Mouse (Mus musculus) naive thymus-derived CD4-positive, alpha-beta T cell, adult 2 months (primary cell): Measurements from ENCODE around the gene Gm42742.

Experiments used
- DNase-seq: peaks from one replicate; pipeline ENCODE4 v3.0.0-alpha.2; 2011; ENCODE audit warnings: low read depth

Gene Gm42742

DNA sequence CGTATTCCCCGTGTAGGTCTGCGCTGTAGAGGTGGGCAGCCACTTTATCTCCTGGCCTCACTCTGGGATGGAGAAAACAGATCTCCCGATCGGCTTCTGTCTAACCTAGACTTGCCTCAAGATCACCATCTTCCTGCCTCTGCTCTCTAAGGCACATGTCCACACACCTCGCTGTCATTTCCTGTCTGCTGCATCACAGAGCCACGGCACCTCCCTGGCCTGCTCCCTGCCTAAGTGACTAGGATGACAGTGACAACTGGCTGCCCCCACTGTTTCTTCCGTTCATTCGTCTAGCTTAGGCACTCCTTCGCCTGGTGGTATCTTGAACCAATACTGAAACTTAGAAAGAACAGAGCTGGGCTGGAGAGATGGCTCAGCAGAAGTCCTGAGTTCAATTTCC, 21.3 kb downstream of the Gm42742 start:
- peak; percentile 66 for DNase-seq

DNA sequence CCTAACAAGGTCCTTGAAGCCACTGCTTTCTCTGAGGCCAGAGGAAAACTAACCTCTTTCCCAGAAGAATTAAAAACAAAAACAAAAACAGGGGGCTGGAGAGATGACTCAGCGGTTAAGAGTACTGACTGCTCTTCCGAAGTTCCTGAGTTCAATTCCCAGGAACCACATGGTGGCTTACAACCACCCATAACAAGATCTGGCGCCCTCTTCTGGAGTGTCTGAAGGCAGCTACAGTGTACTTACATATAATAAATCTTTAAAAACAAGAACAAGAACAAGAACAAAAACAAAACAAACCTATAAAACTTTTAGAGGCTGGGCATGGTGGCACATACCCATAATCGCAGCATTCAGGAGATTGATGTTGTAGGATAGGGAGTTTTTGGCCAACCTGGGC, 24.4 kb downstream of the Gm42742 start:
- DNase-seq, result no peak

DNA sequence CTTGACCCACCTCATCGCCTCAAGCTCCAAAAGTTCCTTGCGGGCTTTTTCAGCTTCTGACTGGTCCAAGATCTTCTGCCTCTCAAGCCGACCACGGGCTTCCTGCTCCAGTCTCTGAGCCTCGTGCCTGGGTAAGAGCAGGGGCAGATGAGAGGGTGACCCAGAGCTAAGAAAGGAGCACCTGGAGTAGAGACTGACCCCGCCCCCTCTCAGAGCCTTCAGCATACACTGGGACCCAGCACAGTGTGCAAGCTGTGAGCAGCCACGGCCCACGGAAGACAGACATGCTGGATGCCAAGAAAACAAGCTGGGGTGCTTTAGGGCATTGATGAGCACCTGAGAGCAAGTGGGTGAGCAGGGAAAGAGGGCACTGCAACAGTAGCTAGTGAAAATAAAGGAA, 32.1 kb downstream of the Gm42742 start:
- no peak for DNase-seq

DNA sequence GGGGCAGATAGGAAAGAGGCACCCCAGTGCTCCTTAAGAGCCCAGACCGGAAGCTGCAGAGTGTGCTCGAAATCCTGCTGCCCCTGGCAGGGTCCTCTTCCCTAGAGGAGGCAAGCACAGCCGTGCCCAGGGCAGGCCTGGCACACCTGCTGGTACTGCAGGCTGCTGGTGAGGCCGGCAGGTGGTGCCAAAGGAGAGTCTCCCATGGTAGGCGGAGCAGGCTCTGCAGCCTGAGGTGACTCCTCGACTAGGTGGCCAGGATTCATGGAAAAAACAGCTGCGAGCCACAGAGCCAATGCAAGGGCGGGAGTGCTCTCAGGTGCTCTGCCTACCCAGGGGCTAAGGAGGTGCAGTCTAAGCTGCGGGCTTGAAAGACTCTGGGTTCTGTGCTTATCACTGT, 34.6 kb downstream of the Gm42742 start:
- peak; percentile 53 for DNase-seq

DNA sequence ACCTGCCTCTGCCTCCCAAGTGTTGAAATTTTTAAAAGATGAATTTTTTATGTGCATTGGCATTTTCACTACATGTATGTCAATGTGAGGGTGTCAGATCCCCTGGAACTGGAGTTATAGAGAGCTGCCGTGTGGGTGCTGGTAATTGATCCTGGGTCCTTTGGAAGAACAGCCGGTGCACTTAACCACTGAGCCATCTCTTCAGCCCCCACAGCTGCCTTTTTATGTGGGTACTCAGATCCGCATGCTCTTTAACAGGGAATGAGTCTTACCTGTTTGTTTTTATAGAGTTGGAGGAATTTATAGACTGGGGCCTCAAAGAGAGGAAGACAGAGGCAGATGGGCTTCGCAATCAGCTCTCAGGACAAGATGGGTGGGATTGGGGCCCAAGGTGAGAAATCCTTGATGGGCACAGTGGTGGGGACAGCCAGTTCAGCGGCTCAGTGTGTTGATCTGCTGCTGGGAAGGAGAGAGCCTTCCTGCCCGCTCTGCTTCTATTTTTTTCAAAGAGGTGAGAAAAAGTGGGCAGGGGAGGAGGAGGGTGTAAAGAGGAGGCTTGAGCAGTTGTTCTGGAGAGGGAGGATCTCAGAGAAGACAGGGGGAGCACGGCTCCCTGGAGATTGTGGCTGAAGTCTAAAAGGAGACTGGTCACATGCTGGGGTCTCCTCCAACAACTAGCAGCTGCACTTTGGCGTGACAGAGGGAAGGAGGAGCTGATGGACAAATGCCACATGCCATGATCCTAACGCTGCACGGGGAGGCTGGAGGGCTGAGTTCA, 36.0 kb downstream of the Gm42742 start:
- no peak for DNase-seq

DNA sequence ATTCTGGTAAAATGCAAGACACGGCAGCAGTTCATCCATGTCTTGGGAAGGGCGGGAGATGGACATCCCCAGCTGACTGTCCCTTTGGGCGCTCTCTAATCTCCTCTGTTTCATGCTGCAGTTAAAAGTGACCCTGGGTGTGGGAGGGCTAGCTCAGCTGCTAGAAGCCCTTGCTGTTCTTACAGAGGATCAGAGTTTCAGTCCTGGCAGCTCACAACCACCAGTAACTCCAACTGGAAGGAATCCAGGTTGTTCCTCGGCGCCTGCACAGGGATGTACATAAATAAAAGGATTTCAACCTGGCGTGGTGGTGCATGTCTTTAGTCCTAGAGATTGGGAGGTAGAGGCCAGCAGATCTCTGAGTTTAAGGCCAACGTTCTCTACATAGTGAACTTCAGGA, 37.8 kb downstream of the Gm42742 start:
- DNase-seq, result no peak

DNA sequence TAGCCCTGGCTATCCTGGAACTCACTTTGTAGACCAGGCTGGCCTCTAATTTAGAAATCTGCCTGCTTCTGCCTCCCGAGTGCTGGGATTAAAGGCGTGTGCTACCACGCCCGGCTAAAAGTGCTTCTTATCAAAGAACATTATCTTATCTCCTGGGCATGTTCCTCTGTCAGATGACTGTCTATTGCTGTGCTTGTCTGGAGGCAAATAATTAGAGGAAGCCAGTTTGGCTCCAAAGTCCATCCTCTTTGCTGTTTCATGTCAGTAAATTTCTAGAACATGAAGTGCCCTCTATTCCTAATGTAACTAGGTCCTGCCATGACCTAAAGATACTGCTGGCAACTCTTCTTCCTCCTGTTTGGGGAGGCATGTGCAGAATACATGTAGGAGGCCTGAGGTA, 38.8 kb downstream of the Gm42742 start:
- no peak for DNase-seq

DNA sequence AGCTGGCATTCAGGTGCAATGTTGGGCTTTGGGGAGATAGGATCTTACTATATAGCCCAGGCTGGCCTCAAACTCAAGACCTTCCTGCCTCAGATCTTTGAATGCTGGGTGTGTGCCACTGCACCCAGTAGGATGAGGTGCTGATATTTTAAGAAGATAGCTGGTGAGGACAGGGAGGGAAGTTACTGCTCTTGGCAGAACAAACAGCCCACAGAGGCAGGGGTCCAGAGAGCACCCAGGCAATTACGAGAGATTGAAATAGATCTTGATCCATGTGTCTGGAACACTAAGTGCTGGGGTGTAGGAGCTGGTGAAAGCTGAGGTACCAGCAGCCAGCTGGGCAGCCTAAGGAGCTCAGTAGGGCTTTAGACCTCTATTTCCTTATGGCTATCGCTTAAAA, 39.3 kb downstream of the Gm42742 start:
- no peak for DNase-seq

DNA sequence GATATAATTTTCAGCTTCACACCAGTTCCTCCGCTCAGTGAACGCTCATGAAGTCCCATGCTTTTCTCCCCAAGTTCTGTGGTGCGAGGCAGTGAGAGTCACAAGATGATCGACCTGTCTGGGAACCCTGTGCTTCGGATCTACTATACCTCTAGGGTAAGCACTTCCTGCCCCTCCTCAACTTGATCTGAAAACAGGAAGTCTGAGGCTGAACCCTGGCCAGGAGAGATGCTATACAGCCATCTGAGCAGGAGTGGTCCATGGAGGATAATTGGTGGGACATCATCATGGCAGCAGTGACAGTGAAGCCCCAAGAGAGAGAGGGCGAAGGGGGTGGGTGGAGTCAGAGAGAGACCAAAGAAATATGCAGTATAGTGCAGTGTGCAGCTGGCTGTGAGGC, 42.1 kb downstream of the Gm42742 start:
- peak; percentile 57 for DNase-seq

DNA sequence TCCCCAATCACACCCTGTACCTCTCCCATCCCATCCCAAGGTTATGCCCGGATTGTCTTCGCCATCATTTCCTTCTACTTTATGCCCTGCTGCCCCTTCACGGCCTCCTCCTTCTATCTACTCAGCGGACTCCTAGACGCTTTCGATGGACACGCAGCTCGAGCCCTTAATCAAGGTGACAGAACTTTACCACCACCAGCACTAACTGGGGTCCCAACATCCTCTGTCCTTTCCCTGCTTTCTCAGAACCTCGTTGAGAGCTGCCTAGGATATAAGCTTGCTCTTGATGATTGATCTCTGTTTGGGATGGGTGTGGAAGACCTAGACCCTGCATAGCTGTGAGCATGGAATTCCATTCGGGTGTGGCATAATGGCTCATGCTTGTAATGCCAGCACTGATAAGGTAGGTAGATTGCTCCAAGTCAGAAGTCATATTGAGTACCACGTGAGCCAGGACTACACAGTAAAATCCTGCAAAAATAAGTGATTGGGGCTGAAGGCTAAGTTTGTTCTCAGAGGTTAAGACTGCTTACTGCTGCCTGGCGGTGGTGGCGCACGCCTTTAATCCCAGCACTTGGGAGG, 43.9 kb downstream of the Gm42742 start:
- peak; percentile 27 for DNase-seq

DNA sequence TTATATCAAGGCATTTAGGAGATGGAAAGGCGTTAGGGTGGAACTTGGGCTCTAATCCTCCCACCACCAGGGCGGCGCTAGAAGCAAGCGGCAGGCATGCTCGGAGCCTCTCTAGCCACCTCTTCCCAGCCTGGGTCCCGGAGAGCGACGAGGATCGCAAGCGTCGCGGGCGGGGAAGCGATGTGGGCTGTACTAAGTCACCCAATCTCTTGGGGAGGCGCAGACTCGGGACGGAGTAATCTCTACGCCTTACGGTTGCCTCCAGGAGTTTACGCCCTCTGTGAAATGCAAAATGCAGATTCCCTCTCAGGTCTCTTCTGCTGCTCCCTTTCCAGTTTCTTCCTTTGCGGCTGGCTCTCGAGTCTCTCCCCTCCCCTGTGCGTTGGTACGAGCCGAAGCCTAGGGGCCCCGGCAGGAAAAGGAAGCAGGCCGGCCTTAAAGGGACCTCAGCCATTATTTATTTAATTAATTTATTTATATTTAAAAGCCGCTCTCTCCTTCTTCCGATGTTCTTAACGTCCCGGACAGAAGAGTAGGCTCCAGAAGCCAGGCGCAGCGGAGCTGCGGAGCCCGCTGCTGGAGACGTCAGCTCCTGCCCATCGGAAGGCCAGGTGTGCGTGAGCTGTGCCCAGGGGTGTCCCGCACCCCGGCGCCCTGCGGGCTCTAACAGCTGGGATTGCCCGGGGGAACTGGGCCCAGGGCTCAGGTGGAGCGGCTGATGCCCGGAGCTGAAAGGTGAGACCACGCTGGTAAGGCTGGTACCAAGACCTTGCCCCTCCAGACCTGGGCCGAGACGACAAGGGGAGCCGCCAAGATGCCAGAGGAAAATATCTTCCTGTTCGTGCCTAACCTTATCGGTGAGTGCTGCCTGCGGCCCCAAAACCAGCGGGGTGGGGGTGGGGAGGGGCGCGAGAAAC, 44.7 kb downstream of the Gm42742 start, which contains the start of gene Cdiptos:
TSS of gene Cdiptos (minus strand) at position 149 of the 917 bp plus-strand sequence.
- peak; percentile 97 for DNase-seq

DNA sequence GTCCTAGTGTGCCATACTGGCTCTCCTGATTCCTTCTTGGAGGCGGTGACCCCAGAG, 45.2 kb downstream of the Gm42742 start, which contains the start of gene Cdipt:
TSS of gene Cdipt (plus strand) at position 22 of the 57 bp plus-strand sequence.
- DNase-seq, result no peak

DNA sequence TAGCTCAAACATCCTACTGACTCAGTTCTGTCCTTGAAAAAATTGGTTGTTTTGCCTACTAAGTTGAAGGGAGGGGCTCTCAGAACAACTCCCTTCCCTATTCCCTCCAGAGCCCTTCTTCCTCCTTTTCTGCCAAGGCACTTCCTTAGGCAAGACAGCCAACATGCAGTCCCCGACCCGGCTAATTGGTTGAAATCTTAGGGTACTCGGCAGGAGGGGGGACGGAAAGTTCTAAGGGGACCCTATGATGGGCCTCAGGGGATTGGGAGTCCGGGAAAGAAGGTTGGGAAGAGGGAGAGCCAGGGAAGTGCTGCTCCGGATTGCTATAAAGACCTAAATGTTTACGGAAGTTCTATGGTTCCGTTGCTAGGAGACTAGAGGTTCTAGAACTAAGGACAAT, 45.4 kb downstream of the Gm42742 start:
- DNase-seq, result no peak

DNA sequence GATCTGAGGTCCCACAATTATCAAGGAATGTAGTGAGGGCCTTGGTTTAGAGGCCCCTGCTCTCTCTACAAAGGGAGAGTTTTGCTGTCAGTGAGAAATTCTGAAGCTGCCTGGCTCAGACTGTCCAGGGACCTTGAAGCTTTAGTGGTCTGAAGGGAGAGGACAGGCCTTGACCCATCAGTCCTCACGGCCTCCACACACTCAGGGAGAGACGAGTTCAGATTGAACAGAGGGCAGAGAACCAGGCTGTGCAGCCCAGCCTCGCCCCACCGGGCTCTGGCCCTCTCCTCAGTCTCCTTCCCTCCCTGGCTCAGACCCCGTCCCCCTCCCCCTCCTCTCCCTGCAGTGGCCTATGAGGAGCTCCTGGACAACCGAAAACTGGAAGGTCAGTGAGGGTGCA, 53.5 kb downstream of the Gm42742 start:
- DNase-seq, result no peak

DNA sequence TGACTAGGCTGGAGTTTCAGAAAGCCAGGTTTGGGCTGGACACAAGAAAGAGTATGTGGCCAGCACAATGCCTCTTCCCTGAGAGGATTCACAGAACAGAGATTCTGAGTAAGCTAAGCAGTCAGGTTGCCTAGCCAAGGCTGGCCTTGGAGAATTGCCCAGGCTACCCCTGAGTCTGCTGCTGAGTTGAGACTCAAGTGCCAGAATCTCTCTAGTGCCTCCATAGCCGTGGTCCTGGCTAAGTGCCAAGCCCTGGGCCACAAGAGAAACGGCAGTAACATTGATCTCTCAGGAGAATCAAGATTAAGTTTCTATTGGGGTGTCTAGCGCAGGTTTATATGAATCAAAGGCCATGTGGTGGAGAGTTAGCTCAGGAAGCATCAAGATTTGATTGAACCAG, 55.3 kb downstream of the Gm42742 start:
- DNase-seq, result no peak
